Mouse (Mus musculus) frontal cortex, adult 2 months (tissue): ENCODE measurements around the gene Gm14496. TPM values are rescaled to one million over a fixed set of nuclear protein-coding genes. Genes with fewer than 3 reads are reported as not detected.
"Not testable (repeated sequence)": the region's sequence is repeated elsewhere in the genome, so short reads cannot be mapped to it uniquely, and the experiment has no call there.

Source experiments
- DNase-seq, 2 experiments: peaks; one replicate each; pipeline ENCODE4 v3.0.0; 2022; ENCODE audit warnings: low spot score in 1 of 2; ENCODE audit errors: extremely low spot score in 1 of 2
- polyA plus RNA-seq: library from polyadenylated mRNA; depleted of rRNA; stranded (reverse); fragments of >200 nt; gene quantifications from 2 replicates; pipeline ENCODE4 v1.2.3, GENCODE M21; 2012; rRNA removed

The Gm14496 gene
- not detected in 2 replicates for polyA plus RNA-seq

- DNase-seq: no peak
Observed at GRCm38 (mm10) chr2:181990829-181991228, at the start of gene Gm14496. Gm14496 (plus strand) TSS chr2:181991129.

DNA sequence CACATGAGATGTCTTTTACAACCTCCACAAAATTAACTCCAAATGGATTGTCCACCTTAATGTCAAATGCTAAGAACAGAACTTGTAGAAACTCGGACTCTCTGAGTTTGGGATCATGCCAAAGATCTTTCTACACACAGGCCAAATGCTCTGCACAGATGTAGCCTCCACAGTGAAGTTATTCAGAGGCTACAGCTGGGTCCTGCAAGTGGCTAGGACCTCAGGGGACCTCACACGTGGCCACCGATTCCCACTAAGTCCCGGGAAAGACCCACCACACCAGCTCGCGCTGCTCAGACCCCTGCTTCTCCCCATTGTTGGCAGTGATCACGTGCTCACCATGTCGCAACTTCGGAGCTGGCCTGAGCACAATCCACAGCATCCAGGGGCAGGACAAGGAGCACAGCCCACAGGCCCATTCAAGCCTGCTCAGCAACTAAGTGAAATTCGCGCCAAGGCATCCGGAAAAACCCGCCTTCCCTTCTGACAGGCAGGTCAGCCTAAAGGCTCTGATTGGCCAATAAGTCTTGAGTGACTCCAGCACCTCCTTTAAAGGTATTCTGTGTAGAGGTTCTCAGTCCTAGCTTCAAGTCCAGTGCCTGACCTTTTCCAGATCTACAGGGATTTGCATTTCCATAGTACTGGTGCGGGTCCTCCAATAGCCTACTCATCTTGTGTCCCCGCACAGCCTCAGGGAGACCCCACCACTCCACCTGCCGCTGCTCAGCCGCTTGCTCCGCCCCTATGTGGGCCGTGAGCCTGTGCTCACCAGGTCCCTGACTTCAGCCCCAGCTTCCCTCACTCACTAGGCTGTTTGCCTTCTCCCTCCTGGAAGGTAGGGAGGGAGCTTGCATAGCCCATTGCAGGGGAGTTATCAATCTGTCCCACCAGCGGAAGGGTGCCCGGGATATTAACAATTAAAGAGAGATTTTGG lies 37.9 kb upstream of the Gm14496 start:
- DNase-seq: not testable (repeated sequence)

DNA sequence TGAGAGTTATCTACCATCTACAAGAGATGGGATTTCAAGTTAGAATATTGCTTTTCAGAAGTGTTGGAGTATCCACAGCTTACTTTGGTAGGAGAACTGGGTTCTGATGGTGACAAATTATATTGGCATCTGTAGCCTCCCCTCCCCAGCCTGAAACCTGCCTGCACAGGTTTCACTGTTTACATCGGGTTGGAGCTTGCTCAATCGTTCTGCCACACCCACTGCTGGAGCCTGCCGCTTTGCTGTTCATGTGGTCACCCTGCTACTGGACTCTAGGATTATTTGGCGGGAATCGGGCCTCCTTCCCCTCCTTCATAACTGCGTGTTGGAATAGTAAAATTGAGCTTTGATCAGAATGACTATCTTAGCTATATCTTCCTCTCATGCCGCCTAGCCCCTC lies 22.5 kb upstream of the Gm14496 start:
- no peak for DNase-seq

DNA sequence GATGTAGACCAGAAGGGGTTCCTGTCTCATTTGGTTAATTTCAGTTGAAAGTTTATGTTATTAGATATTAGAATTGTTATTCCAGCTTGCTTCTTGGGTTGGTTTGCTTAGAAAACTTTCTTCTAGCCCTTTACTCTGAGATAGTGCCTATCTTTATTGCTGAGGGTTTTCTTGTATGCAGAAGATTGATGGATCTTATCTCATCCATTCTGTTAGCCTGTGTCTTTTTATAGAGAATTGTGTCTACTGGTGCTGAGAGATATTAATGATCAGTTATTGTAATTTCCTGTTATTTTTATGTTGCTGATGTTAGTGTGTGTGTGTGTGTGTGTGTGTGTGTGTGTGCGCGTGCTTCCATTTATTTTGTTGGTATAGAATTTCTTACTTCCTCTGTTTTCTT lies 21.7 kb upstream of the Gm14496 start:
- no peak for DNase-seq

DNA sequence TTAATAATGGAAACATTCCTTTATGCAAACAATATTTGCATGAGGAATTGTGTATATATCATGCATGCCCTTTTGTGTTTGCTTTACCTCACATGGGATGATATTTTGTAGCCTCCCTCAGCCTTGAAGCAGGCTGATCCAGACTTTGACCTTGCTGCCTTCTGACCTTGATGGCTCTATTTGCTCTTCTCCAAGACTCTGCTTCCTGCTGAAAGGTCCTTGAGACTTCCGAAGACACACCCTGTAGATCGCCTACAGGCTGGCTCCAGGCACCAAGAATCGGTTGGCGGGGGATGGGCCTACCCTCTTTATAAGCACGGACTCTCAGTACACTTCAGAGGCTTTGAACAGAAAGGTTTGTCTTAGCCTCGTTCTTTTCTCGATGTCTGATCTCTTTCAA lies 9.0 kb upstream of the Gm14496 start:
- not testable (repeated sequence) for DNase-seq

Other genes starting within 250 kb of the Gm14496 start
- 15.6 and 16.9 TPM in 2 replicates for gene Myt1, start 227.8 kb upstream of the Gm14496 start, polyA plus RNA-seq
- 74.7 and 88.9 TPM in 2 replicates for gene Pcmtd2, start 153.3 kb upstream of the Gm14496 start, polyA plus RNA-seq
- 27.8 and 30.5 TPM in 2 replicates for gene Polr3k, start 126.8 kb upstream of the Gm14496 start, polyA plus RNA-seq